In genomic region chr7:39545134-39545533, GRCm38 (mm10) we compare ENCODE assay signal across 8 mouse cellular contexts. TPM values are rescaled to one million over a fixed set of nuclear protein-coding genes. Genes with fewer than 3 reads are reported as not detected.
DNase-seq lines count a peak whose midpoint lies in the region; ATAC-seq and TF ChIP-seq lines count a peak whose summit lies in the region.

No protein-coding gene starts in this region.

- no peaks in the 10 kb centered on the region for H3K27me3 ChIP-seq in embryonic facial prominence, embryonic 15.5 days
- H3K27me3 ChIP-seq in intestine, embryonic 16.5 days (replicated peaks; ENCODE audit: control insufficient read depth, insufficient read depth, low read length), result no peaks in the 10 kb centered on the region
- no peaks in the 10 kb centered on the region for H3K27me3 ChIP-seq in neural tube, embryonic 12.5 days (replicated peaks)

- no peak for ATAC-seq in embryonic facial prominence, embryonic 15.5 days (ENCODE audit: insufficient number of reproducible peaks, low FRiP score, low TSS enrichment, low read depth)
- no peak for ATAC-seq in intestine, embryonic 16.5 days
- 0 out of 2 replicates have a peak, but pooled peaks have one; percentile 2 for ATAC-seq in neural tube, embryonic 12.5 days (ENCODE audit: low FRiP score, low read depth)

- no peak for DNase-seq in left cerebral cortex, adult 2 months (ENCODE audit: extremely low spot score in 1 of 2, low spot score in 2 of 2)
- no peak for DNase-seq in left cerebral cortex, postnatal 36 days (ENCODE audit: low spot score in 2 of 2)
- no peak for DNase-seq in cerebellum, adult 11-12 months
- no peak for DNase-seq in testis, postnatal 10 days (ENCODE audit: low spot score)
- no peak for DNase-seq in thymus, postnatal 0 days (ENCODE audit: low spot score)

- intact Hi-C loops in left cerebral cortex, adult 2 months (cut with DNase I), result no loop called here
- intact Hi-C loops in left cerebral cortex, postnatal 36 days (cut with DNase I), result no loop called here

- H3K4me1 ChIP-seq in embryonic facial prominence, embryonic 15.5 days, result no peaks in the 10 kb centered on the region
- H3K4me1 ChIP-seq in intestine, embryonic 16.5 days (ENCODE audit: control insufficient read depth, insufficient read depth, low read length), result peaks cover 6% of the 10 kb centered on the region; the same call in 1 of the 2 replicates
- no peaks in the 10 kb centered on the region; the same call in 1 of the 2 replicates for H3K4me1 ChIP-seq in neural tube, embryonic 12.5 days

- no peaks in the 10 kb centered on the region for H3K9me3 ChIP-seq in embryonic facial prominence, embryonic 15.5 days (replicated peaks)
- H3K9me3 ChIP-seq in intestine, embryonic 16.5 days (ENCODE audit: control insufficient read depth, low read length), result no peaks in the 10 kb centered on the region
- no peaks in the 10 kb centered on the region for H3K9me3 ChIP-seq in neural tube, embryonic 12.5 days

- peak overlapping the region; percentile 64 for H3K9ac ChIP-seq in embryonic facial prominence, embryonic 15.5 days
- peak overlapping the region; percentile 85 for H3K9ac ChIP-seq in intestine, embryonic 16.5 days (ENCODE audit: low read depth, low read length)
- peak overlapping the region; percentile 70 for H3K9ac ChIP-seq in neural tube, embryonic 12.5 days

- WGBS in embryonic facial prominence, embryonic 15.5 days, result 30% methylated on average over 10 of the region's 10 CpGs
- WGBS in intestine, embryonic 16.5 days, result 26% methylated on average over 10 of the region's 10 CpGs
- WGBS in neural tube, embryonic 12.5 days, result 49% methylated on average over 10 of the region's 10 CpGs

- H3K27ac ChIP-seq in left cerebral cortex, adult 2 months, result peak overlapping the region; percentile 70; the same call in 1 of the 2 replicates
- H3K27ac ChIP-seq in embryonic facial prominence, embryonic 15.5 days (replicated peaks), result peak overlapping the region; percentile 95
- peak overlapping the region; percentile 95 for H3K27ac ChIP-seq in intestine, embryonic 16.5 days (ENCODE audit: low read length)
- H3K27ac ChIP-seq in neural tube, embryonic 12.5 days, result no peak overlapping the region

- H3K36me3 ChIP-seq in embryonic facial prominence, embryonic 15.5 days, result no peaks in the 10 kb centered on the region
- no peaks in the 10 kb centered on the region for H3K36me3 ChIP-seq in intestine, embryonic 16.5 days (ENCODE audit: control insufficient read depth, insufficient read depth, low read length)
- H3K36me3 ChIP-seq in neural tube, embryonic 12.5 days, result no peaks in the 10 kb centered on the region

- no peak for TF ChIP-seq CTCF in left cerebral cortex, adult 2 months (IDR thresholded peaks at IDR 0.05)

- peak overlapping the region; percentile 61 for H3K4me2 ChIP-seq in embryonic facial prominence, embryonic 15.5 days (replicated peaks)
- peak overlapping the region; percentile 65 for H3K4me2 ChIP-seq in intestine, embryonic 16.5 days (ENCODE audit: low read depth, low read length)
- peak overlapping the region; percentile 75 for H3K4me2 ChIP-seq in neural tube, embryonic 12.5 days (replicated peaks)

- H3K4me3 ChIP-seq in left cerebral cortex, adult 2 months, result peak overlapping the region; percentile 69
- peak overlapping the region; percentile 62 for H3K4me3 ChIP-seq in embryonic facial prominence, embryonic 15.5 days (replicated peaks)
- H3K4me3 ChIP-seq in intestine, embryonic 16.5 days (ENCODE audit: low read length), result peak overlapping the region; percentile 73
- peak overlapping the region; percentile 50; the same call in 1 of the 2 replicates for H3K4me3 ChIP-seq in neural tube, embryonic 12.5 days

RNA-seq across cellular contexts. Expression of gene Zfp619, which starts 27.6 kb away (rescaled TPM):
- total RNA-seq in left cerebral cortex, adult 2 months (2021), result 1 to 10 TPM; 4.2 to 4.6 TPM
- total RNA-seq in left cerebral cortex, postnatal 36 days (2021), result 1 to 10 TPM; 4.1 to 4.9 TPM
- 1.6 and 1.7 TPM in 2 replicates for polyA plus RNA-seq in embryonic facial prominence, embryonic 15.5 days (2015; fragmentation: Nextera tagmentation; extraction: Ambion mirVana)
- 0.81 and 0.95 TPM in 2 replicates for polyA plus RNA-seq in intestine, embryonic 16.5 days (2015; fragmentation: Nextera tagmentation; extraction: Ambion mirVana)
- polyA plus RNA-seq in neural tube, embryonic 12.5 days (2016; fragmentation: Nextera tagmentation; extraction: Ambion mirVana), result 3.2 and 3.4 TPM in 2 replicates
- 0.34 and 0.40 TPM in 2 replicates for polyA plus RNA-seq in thymus, postnatal 0 days (2015; fragmentation: Nextera tagmentation; extraction: Ambion mirVana)
